Mouse (Mus musculus) NIH3T3 (cell line): ENCODE measurements at regions not wholly inside any gene's neighbourhood (a gene's known extent, or its start where the extent isn't known, plus 50 kb on each side); places are given as distances from the start of the nearest gene placed in this dataset.

Experiments used
- DNase-seq: peaks from one replicate; pipeline ENCODE4 v3.0.0-alpha.2; 2012; ENCODE audit warnings: low read depth

GRCm38 (mm10) chr13:44407307-44407706 is 322.0 kb upstream of the Jarid2 start:
- DNase-seq, result no peak

- no peak for DNase-seq
These were observed 320.7 kb upstream of the Jarid2 start for GRCm38 (mm10) chr13:44408619-44408959.

GRCm38 (mm10) chr13:44408960-44409719 is 320.1 kb upstream of the Jarid2 start:
- DNase-seq, result no peak

GRCm38 (mm10) chr13:44409720-44410047 is 319.6 kb upstream of the Jarid2 start:
- DNase-seq, result no peak

- DNase-seq, result no peak
These were observed 317.3 kb upstream of the Jarid2 start for GRCm38 (mm10) chr13:44411781-44412496.

- no peak for DNase-seq
These were observed 316.0 kb upstream of the Jarid2 start for GRCm38 (mm10) chr13:44413305-44413704.

- DNase-seq, result no peak
These were observed 313.3 kb upstream of the Jarid2 start for GRCm38 (mm10) chr13:44415971-44416370.

- DNase-seq, result no peak
These were observed 312.3 kb upstream of the Jarid2 start for GRCm38 (mm10) chr13:44416986-44417385.

- no peak for DNase-seq
These were observed 310.2 kb upstream of the Jarid2 start for GRCm38 (mm10) chr13:44419056-44419455.

- no peak for DNase-seq
These were observed 309.6 kb upstream of the Jarid2 start for GRCm38 (mm10) chr13:44419472-44420226.

- no peak for DNase-seq
These were observed 309.1 kb upstream of the Jarid2 start for GRCm38 (mm10) chr13:44420227-44420592.

- DNase-seq, result no peak
These were observed 308.3 kb upstream of the Jarid2 start for GRCm38 (mm10) chr13:44420941-44421340.

- DNase-seq, result no peak
These were observed 307.8 kb upstream of the Jarid2 start for GRCm38 (mm10) chr13:44421426-44421825.

GRCm38 (mm10) chr13:44421922-44422321 is 307.4 kb upstream of the Jarid2 start:
- DNase-seq, result no peak

- no peak for DNase-seq
These were observed 298.8 kb upstream of the Jarid2 start for GRCm38 (mm10) chr13:44430492-44430891.

- no peak for DNase-seq
These were observed 291.6 kb upstream of the Jarid2 start for GRCm38 (mm10) chr13:44437709-44438108.

- DNase-seq, result no peak
These were observed 288.2 kb upstream of the Jarid2 start for GRCm38 (mm10) chr13:44441061-44441460.

GRCm38 (mm10) chr13:44449216-44449830 is 280.0 kb upstream of the Jarid2 start:
- DNase-seq, result peak; percentile 3

GRCm38 (mm10) chr13:44451224-44451623 is 278.1 kb upstream of the Jarid2 start:
- no peak for DNase-seq

GRCm38 (mm10) chr13:44453131-44453530 is 276.1 kb upstream of the Jarid2 start:
- no peak for DNase-seq

GRCm38 (mm10) chr13:44454136-44454535 is 275.1 kb upstream of the Jarid2 start:
- DNase-seq, result no peak

- DNase-seq, result no peak
These were observed 274.1 kb upstream of the Jarid2 start for GRCm38 (mm10) chr13:44455193-44455592.

GRCm38 (mm10) chr13:44458744-44459143 is 270.5 kb upstream of the Jarid2 start:
- no peak for DNase-seq
